Mouse (Mus musculus) thymus, adult 2 months (tissue): ENCODE results near the gene Wee2.

Experiments
- CTCF ChIP-seq: fragments of 200-500 bp; IDR thresholded peaks from 2 replicates; pipeline ENCODE4 v1.5.1; 2012; ENCODE audit warnings: mild to moderate bottlenecking, control low read depth, low read length, moderate library complexity, borderline replicate concordance; ENCODE audit not compliant: control insufficient read depth, poor library complexity, insufficient read depth; ENCODE audit errors: extremely low read depth
- POLR2A ChIP-seq: fragments of 200-500 bp; IDR thresholded peaks from 2 replicates; pipeline ENCODE4 v1.6.1; 2012; ENCODE audit warnings: mild to moderate bottlenecking, low read length, control low read depth, moderate library complexity; ENCODE audit not compliant: control insufficient read depth, poor library complexity, insufficient read depth; ENCODE audit errors: extremely low read depth

DNA sequence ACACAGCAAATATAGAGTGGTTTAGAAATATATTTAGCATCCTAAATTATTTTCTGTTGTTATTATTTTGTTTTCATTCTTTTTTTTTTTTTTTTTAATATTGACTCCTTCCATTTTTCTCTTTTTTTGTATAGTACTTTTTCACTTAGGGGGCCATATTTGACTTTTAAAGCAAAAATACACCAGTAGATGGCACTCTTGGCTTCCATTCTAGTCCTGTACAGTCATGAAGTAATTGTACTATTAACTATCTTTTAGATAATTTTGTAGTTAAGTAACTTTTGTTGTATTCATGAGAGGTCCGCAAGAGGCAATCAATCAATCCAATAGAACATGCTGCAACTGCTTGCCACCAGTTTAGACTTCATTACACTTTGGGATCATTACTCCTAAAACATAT lies 40.8 kb downstream of the Wee2 start:
- TF ChIP-seq CTCF (no peak), POLR2A (no peak)
